Mouse (Mus musculus) kidney, adult 2 months (tissue): ENCODE measurements at regions not wholly inside any gene's neighbourhood (a gene's known extent, or its start where the extent isn't known, plus 50 kb on each side); places are given as distances from the start of the nearest gene placed in this dataset.

ENCODE experiments used
- CTCF ChIP-seq: fragments of 200-500 bp; conservative IDR thresholded peaks from 2 replicates; pipeline ENCODE4 v1.5.1; 2011; ENCODE audit warnings: low read depth, mild to moderate bottlenecking, control low read depth, low read length, moderate library complexity, mixed read lengths; ENCODE audit not compliant: insufficient read depth, insufficient read length
- POLR2A ChIP-seq: fragments of 200-500 bp; IDR thresholded peaks from one replicate; pipeline ENCODE4 v1.6.1; 2011; ENCODE audit warnings: low read depth, low read length, control low read depth

- TF ChIP-seq POLR2A (no peak), CTCF (no peak)
These were observed 60.4 kb upstream of the Jade1 start for GRCm38 (mm10) chr3:41495097-41495496.
